Mouse (Mus musculus) hindbrain, embryonic 14.5 days (tissue): ENCODE measurements around the gene Rflna. TPM values are rescaled to one million over a fixed set of nuclear protein-coding genes. Genes with fewer than 3 reads are reported as not detected.
A peak's percentile ranks its signal among the peaks of the same experiment; 100 is the strongest.

Experiments
- ATAC-seq: fragments of 200-750 bp; cut with Nextera tagmentation; 2 replicates; pipeline ENCODE4 v1.8.0; 2017; ENCODE audit warnings: moderate number of reproducible peaks, mild to moderate bottlenecking, moderate TSS enrichment, moderate library complexity; ENCODE audit not compliant: low FRiP score
- DNase-seq: peaks from one replicate; pipeline ENCODE4 v3.0.0-alpha.2; 2015; ENCODE audit warnings: low spot score
- H3K27ac ChIP-seq: fragments of 300-500 bp; sonication (generic); 2 replicates; pipeline ENCODE4 v1.5.1; 2014; ENCODE audit warnings: mild to moderate bottlenecking, moderate library complexity
- H3K27me3 ChIP-seq: fragments of 300-500 bp; sonication (generic); 2 replicates; pipeline ENCODE4 v1.6.1; 2014; ENCODE audit warnings: mild to moderate bottlenecking, low read length, mixed read lengths; ENCODE audit not compliant: control insufficient read depth, insufficient read depth
- H3K36me3 ChIP-seq: fragments of 300-500 bp; sonication (generic); replicated peaks from 2 replicates; pipeline ENCODE4 v1.6.1; 2014; ENCODE audit not compliant: control insufficient read depth, insufficient read depth
- H3K4me1 ChIP-seq: fragments of 300-500 bp; sonication (generic); replicated peaks from 2 replicates; pipeline ENCODE4 v1.6.1; 2014; ENCODE audit warnings: antibody characterized with exemption, low read length, mixed read lengths; ENCODE audit not compliant: control insufficient read depth, insufficient read depth
- H3K4me2 ChIP-seq: fragments of 300-500 bp; sonication (generic); replicated peaks from 2 replicates; pipeline ENCODE4 v1.6.1; 2014; ENCODE audit warnings: mild to moderate bottlenecking, moderate library complexity
- H3K4me3 ChIP-seq: fragments of 300-500 bp; sonication (generic); replicated peaks from 2 replicates; pipeline ENCODE4 v1.5.1; 2014; ENCODE audit warnings: mild to moderate bottlenecking, low read length
- H3K9ac ChIP-seq: fragments of 300-500 bp; sonication (generic); 2 replicates; pipeline ENCODE4 v1.6.1; 2014
- H3K9me3 ChIP-seq: fragments of 300-500 bp; sonication (generic); 2 replicates; pipeline ENCODE4 v1.6.1; 2016; ENCODE audit warnings: low read length; ENCODE audit not compliant: control insufficient read depth
- WGBS: fragments of 180-500 bp; shearing (Covaris S2); extraction: QIAGEN DNeasy Blood & Tissue Kit; methylation state at CpG from one replicate; pipeline ENCODE4 v1.1.7; 2014; 5-methylcytosine and 5-hydroxymethylcytosine counted together
- polyA plus RNA-seq: library from polyadenylated mRNA; unstranded; fragments of >200 nt; fragmentation: Nextera tagmentation; extraction: Ambion mirVana; gene quantifications from 2 replicates; pipeline ENCODE4 v1.2.1, GENCODE M21; 2014

Rflna gene
- polyA plus RNA-seq, 1 experiment from 2014 or later = 6.4 TPM

GRCm38 (mm10) chr5:125000756-125001250, 2.2 kb upstream of the Rflna start:
- 0 out of 2 replicates have a peak, but pooled peaks cover 3% of the 10 kb centered on the region for H3K9me3 ChIP-seq
- H3K4me3 ChIP-seq = no peak overlapping the region
- H3K27ac ChIP-seq = no peak overlapping the region
- H3K9ac ChIP-seq = no peak overlapping the region
- ATAC-seq (no peak), DNase-seq (no peak)
- H3K36me3 ChIP-seq = no peaks in the 10 kb centered on the region
- H3K27me3 ChIP-seq = peaks cover 13% of the 10 kb centered on the region
- no peak overlapping the region for H3K4me2 ChIP-seq
- H3K4me1 ChIP-seq = peaks cover 14% of the 10 kb centered on the region
- 60% methylated on average over 10 of the region's 10 CpGs for WGBS

- H3K9ac ChIP-seq = peak overlapping the region; percentile 58
Measured at GRCm38 (mm10) chr5:125003873-125004255, 843 bp downstream of the Rflna start.

GRCm38 (mm10) chr5:125005871-125006652, 3.0 kb downstream of the Rflna start:
- DNase-seq = no peak
- 58% methylated on average over 9 of the region's 9 CpGs for WGBS
- no peak overlapping the region for H3K4me2 ChIP-seq

More at GRCm38 (mm10) chr5:125003873-125004255, 843 bp downstream of the Rflna start:
- no peak for DNase-seq
- no peak overlapping the region for H3K27ac ChIP-seq
- peaks cover 13% of the 10 kb centered on the region for H3K27me3 ChIP-seq
- H3K4me2 ChIP-seq = peak overlapping the region; percentile 52
- H3K36me3 ChIP-seq = 0 out of 2 replicates have a peak, but pooled peaks cover 2% of the 10 kb centered on the region
- WGBS = 14% methylated on average over 15 of the region's 15 CpGs
- H3K9me3 ChIP-seq = 0 out of 2 replicates have a peak, but pooled peaks cover 3% of the 10 kb centered on the region
- H3K4me3 ChIP-seq = peak overlapping the region; percentile 35
- peaks cover 26% of the 10 kb centered on the region for H3K4me1 ChIP-seq
- ATAC-seq = no peak

GRCm38 (mm10) chr5:125006896-125007295, 3.9 kb downstream of the Rflna start:
- H3K27ac ChIP-seq = no peak overlapping the region
- peaks cover 13% of the 10 kb centered on the region for H3K27me3 ChIP-seq
- DNase-seq = no peak
- H3K9ac ChIP-seq = no peak overlapping the region
- H3K4me2 ChIP-seq = no peak overlapping the region
- H3K9me3 ChIP-seq = no peaks in the 10 kb centered on the region
- WGBS = 77% methylated on average over 5 of the region's 5 CpGs
- peaks cover 26% of the 10 kb centered on the region for H3K4me1 ChIP-seq
- H3K4me3 ChIP-seq = no peak overlapping the region
- ATAC-seq = no peak
- peaks cover 12% of the 10 kb centered on the region; the same call in 1 of the 2 replicates for H3K36me3 ChIP-seq

More at GRCm38 (mm10) chr5:125005871-125006652, 3.0 kb downstream of the Rflna start:
- Histone ChIP-seq H3K36me3 (peaks cover 12% of the 10 kb centered on the region; the same call in 1 of the 2 replicates), H3K27me3 (peaks cover 13% of the 10 kb centered on the region), H3K4me1 (peaks cover 26% of the 10 kb centered on the region), H3K4me3 (no peak overlapping the region), H3K9me3 (0 out of 2 replicates have a peak, but pooled peaks cover 3% of the 10 kb centered on the region), H3K9ac (no peak overlapping the region), H3K27ac (no peak overlapping the region)
- ATAC-seq = no peak; the same call in 1 of the 2 replicates

GRCm38 (mm10) chr5:125011166-125011565, 8.1 kb downstream of the Rflna start:
- peaks cover 30% of the 10 kb centered on the region for H3K36me3 ChIP-seq
- no peaks in the 10 kb centered on the region for H3K9me3 ChIP-seq
- no peak overlapping the region for H3K9ac ChIP-seq
- 87% methylated on average over 24 of the region's 24 CpGs for WGBS
- no peak for DNase-seq
- H3K27ac ChIP-seq = no peak overlapping the region
- no peak overlapping the region for H3K4me3 ChIP-seq
- no peak overlapping the region for H3K4me2 ChIP-seq
- ATAC-seq = no peak
- peaks cover 9% of the 10 kb centered on the region; the same call in 1 of the 2 replicates for H3K4me1 ChIP-seq
- H3K27me3 ChIP-seq = no peaks in the 10 kb centered on the region

- Histone ChIP-seq H3K4me3 (no peak overlapping the region), H3K4me2 (no peak overlapping the region), H3K36me3 (peaks cover 35% of the 10 kb centered on the region), H3K27me3 (no peaks in the 10 kb centered on the region), H3K9me3 (no peaks in the 10 kb centered on the region), H3K9ac (no peak overlapping the region), H3K4me1 (peaks cover 4% of the 10 kb centered on the region; the same call in 1 of the 2 replicates), H3K27ac (no peak overlapping the region)
- ATAC-seq (no peak), DNase-seq (no peak)
- WGBS = 95% methylated on average over 8 of the region's 8 CpGs
Measured at GRCm38 (mm10) chr5:125011628-125012027, 8.6 kb downstream of the Rflna start.

GRCm38 (mm10) chr5:125014497-125014896, 11.5 kb downstream of the Rflna start:
- no peak overlapping the region for H3K4me3 ChIP-seq
- no peaks in the 10 kb centered on the region for H3K4me1 ChIP-seq
- H3K9me3 ChIP-seq = no peaks in the 10 kb centered on the region
- WGBS = 59% methylated on average over 7 of the region's 7 CpGs
- H3K27me3 ChIP-seq = no peaks in the 10 kb centered on the region
- H3K4me2 ChIP-seq = no peak overlapping the region
- H3K9ac ChIP-seq = no peak overlapping the region
- no peak overlapping the region for H3K27ac ChIP-seq
- DNase-seq (peak; percentile 56), ATAC-seq (no peak)
- H3K36me3 ChIP-seq = peaks cover 54% of the 10 kb centered on the region

GRCm38 (mm10) chr5:125015066-125015465, 12.0 kb downstream of the Rflna start:
- H3K4me2 ChIP-seq = no peak overlapping the region
- no peak overlapping the region for H3K4me3 ChIP-seq
- WGBS = 87% methylated on average over 3 of the region's 3 CpGs
- ATAC-seq (no peak), DNase-seq (no peak)
- no peaks in the 10 kb centered on the region for H3K27me3 ChIP-seq
- H3K9me3 ChIP-seq = no peaks in the 10 kb centered on the region
- no peak overlapping the region for H3K9ac ChIP-seq
- H3K4me1 ChIP-seq = 0 out of 2 replicates have a peak, but pooled peaks cover 3% of the 10 kb centered on the region
- H3K36me3 ChIP-seq = peaks cover 52% of the 10 kb centered on the region
- H3K27ac ChIP-seq = no peak overlapping the region

GRCm38 (mm10) chr5:125015576-125015975, 12.6 kb downstream of the Rflna start:
- H3K4me2 ChIP-seq = no peak overlapping the region
- H3K4me3 ChIP-seq = no peak overlapping the region
- ATAC-seq (no peak), DNase-seq (no peak)
- H3K9me3 ChIP-seq = no peaks in the 10 kb centered on the region
- H3K27ac ChIP-seq = no peak overlapping the region
- WGBS = 92% methylated on average over 9 of the region's 9 CpGs
- peaks cover 52% of the 10 kb centered on the region for H3K36me3 ChIP-seq
- 0 out of 2 replicates have a peak, but pooled peaks cover 6% of the 10 kb centered on the region for H3K4me1 ChIP-seq
- H3K27me3 ChIP-seq = no peaks in the 10 kb centered on the region
- H3K9ac ChIP-seq = no peak overlapping the region
